Mouse (Mus musculus): ENCODE measurements around the gene Rfpl4.
"Not testable (repeated sequence)": the region's sequence is repeated elsewhere in the genome, so short reads cannot be mapped to it uniquely, and the experiment has no call there.

Rfpl4 gene

GRCm38 (mm10) chr7:5116850-5117249 is at the start of gene Rfpl4:
TSS of gene Rfpl4 (minus strand) at chr7:5116950.
- no peak for DNase-seq (ENCODE audit: low read depth, low spot score)

GRCm38 (mm10) chr7:5149570-5149969 is 32.8 kb upstream of the Rfpl4 start, which contains the start of gene Vmn1r55:
TSS of gene Vmn1r55 (minus strand) at chr7:5149670.
- DNase-seq (ENCODE audit: low read depth, low spot score): not testable (repeated sequence)

- DNase-seq (ENCODE audit: low read depth, low spot score): peak; percentile 23
Measured at GRCm38 (mm10) chr7:5125549-5126406, 9.0 kb upstream of the Rfpl4 start, which contains the start of gene Rasl2-9. TSS of gene Rasl2-9 (minus strand) at chr7:5125950.

- no peak for DNase-seq (ENCODE audit: low read depth, low spot score)
Measured at GRCm38 (mm10) chr7:5125078-5125477, 8.3 kb upstream of the Rfpl4 start.

DNA sequence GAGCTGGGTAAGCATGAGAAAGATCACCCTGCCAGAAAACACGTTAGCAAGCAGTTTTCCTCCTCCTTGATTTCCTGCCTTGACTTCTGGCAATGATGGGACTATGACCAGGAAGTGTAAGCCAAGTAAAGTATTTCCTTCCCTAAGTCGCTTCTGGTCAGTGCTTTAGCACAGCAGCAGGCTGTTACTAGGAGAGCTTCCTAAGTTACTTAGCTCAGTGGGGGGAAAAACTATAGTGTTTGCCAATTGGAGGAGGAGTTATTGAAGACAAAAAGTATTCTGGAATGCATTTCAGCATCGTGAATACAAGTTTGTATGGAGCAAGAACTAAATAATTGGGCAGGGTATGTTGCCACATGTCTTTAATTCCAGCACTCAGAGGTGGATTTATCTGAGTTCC is 4.0 kb downstream of the Rfpl4 start:
- DNase-seq (ENCODE audit: low read depth, low spot score): no peak

DNA sequence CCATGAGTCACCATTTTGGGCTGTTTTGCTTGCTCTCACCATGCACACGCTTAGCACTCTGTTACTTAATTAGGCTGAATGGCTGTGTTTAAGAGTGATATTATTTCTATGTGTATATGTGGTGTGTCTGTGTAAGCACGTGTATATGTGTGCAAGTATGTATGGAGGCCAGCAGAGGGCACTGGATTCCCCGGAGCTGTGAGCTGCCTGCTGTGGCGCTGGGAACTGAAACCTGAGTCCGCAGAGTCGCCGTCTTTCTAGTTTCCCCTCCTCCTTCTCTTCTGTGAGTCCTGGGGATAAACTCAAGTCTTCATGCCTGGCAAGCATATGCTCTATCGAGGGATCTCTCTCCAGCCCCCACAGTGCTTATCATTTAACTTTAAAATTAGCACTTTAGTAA is 7.4 kb downstream of the Rfpl4 start:
- DNase-seq (ENCODE audit: low read depth, low spot score): no peak

DNA sequence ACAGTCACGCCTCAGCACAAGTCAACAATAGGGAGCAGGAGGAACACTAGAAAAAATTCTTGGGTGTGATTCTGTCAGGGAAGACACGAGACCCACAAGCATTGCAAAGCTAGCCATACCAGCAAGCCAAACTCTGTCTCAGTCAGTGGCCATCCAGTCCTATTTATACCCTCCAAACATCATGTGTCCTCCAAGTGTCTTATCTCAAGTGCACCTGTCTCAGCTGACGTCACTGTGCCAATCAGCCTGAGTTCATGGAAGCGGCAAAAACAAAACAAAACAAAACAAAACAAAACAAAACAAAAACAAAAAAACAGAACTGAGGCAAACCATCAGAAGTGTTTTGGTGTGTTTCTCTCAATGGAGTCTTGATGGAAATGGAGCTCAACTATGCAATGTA is 8.5 kb downstream of the Rfpl4 start:
- DNase-seq (ENCODE audit: low read depth, low spot score): no peak

DNA sequence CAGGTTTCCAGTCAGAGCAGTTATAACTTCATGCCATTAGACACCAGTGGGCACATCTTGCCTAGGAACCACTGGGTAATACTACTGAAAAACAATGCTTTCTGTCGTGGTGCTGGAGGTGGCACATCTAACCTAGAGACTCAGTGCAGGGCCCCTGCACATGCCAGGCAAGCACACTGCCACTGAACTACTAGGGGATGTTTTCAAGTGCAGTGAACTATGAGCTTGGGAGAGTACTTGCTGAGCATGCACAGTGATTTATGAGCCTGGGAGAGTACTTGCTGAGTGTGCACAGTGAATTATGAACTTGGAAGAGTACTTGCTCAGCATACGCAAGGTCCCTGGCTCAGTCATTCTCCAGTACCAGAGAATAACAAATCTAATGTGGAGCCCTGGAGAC is 14.2 kb downstream of the Rfpl4 start:
- no peak for DNase-seq (ENCODE audit: low read depth, low spot score)

GRCm38 (mm10) chr7:5101066-5101663 is 15.6 kb downstream of the Rfpl4 start:
- no peak for DNase-seq (ENCODE audit: low read depth, low spot score)

DNA sequence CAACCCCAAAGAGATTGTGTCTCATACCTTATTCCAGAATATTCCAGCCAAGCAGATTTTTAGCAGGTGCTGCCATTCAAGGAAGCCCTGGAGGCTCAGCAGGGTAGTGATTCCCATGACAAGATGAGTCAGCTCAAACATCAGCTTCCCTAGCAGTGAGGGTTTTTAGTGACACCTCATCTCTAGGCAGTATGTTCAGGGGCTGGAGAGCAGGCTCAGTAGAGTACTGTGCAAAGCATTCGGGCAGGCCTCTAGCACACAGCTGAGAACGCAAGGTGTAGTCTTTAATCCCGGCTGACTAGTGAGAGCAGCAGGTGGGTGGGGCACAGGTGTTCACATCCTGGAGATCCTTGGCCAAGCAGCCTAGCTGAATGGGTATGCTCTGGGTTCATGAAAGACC is 17.0 kb downstream of the Rfpl4 start:
- no peak for DNase-seq (ENCODE audit: low read depth, low spot score)

DNA sequence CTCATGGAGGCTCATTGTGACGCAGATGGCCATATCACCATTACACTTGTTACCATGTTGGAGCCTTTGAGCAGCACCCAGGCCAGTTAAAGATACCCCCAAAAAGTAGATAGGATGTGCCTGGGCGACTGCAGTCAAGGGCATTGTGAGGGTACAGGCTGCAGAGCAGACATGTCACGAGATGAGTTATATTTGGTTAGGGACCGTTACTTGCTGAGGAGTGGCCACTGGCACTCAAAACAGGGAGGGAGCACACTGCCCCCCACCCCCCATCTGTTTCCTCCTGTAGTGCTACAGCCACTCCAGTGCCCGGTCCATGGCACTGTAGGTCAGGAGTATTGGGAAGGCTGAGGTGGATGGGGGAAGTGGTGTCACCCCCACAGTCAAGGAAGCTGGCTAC is 18.0 kb downstream of the Rfpl4 start:
- no peak for DNase-seq (ENCODE audit: low read depth, low spot score)

GRCm38 (mm10) chr7:5092831-5093510 is 23.8 kb downstream of the Rfpl4 start:
- no peak for DNase-seq (ENCODE audit: low read depth, low spot score)

GRCm38 (mm10) chr7:5092381-5092780 is 24.4 kb downstream of the Rfpl4 start:
- DNase-seq (ENCODE audit: low read depth, low spot score): no peak

- no peak for DNase-seq (ENCODE audit: low read depth, low spot score)
Measured at GRCm38 (mm10) chr7:5091008-5091728, 25.6 kb downstream of the Rfpl4 start.

DNA sequence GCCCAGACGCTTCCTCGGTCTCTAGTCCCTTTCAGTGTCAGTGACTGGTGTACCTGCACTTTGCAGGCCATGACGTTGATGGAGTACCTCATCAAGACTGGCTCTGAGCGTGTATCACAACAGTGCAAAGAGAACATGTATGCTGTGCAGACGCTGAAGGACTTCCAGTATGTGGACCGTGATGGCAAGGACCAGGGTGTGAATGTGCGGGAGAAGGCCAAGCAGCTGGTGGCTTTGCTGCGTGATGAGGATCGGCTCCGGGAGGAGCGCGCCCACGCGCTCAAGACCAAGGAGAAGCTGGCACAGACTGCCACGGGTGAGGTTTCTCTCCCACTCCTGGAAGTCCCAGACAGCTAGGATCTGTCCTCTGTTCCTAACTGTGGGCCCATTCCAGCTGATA is 26.9 kb downstream of the Rfpl4 start:
- DNase-seq (ENCODE audit: low read depth, low spot score): no peak

- no peak for DNase-seq (ENCODE audit: low read depth, low spot score)
Measured at GRCm38 (mm10) chr7:5087886-5088285, 28.9 kb downstream of the Rfpl4 start.

GRCm38 (mm10) chr7:5086921-5087440 is 29.8 kb downstream of the Rfpl4 start:
- no peak for DNase-seq (ENCODE audit: low read depth, low spot score)

- DNase-seq (ENCODE audit: low read depth, low spot score): no peak
Measured at GRCm38 (mm10) chr7:5085512-5085911, 31.2 kb downstream of the Rfpl4 start.

GRCm38 (mm10) chr7:5083325-5084105 is 33.2 kb downstream of the Rfpl4 start:
- DNase-seq (ENCODE audit: low read depth, low spot score): no peak

GRCm38 (mm10) chr7:5081939-5082338 is 34.8 kb downstream of the Rfpl4 start:
- no peak for DNase-seq (ENCODE audit: low read depth, low spot score)

DNA sequence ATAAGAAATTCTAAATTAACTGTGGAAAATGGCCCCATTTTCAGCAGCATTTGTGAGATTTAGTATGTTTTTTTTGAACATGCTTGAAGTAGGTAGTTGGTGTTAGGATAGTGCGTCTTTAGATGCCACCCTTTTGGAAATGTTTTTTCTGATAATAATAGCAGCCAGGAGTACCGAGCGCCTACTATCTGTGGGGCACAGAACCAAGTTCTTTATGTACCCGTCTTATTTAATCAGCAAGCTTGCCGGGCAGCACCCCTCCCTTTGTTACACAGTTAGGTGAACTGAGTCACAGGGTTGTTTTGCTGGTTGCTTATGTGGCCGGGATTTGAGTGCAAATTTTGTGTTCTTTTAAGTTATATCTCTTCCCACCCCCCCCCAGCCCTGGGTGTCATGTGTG is 35.5 kb downstream of the Rfpl4 start:
- DNase-seq (ENCODE audit: low read depth, low spot score): no peak
